Mouse (Mus musculus) liver, adult 2 months (tissue): ENCODE data around the gene Fam3c. TPM values are rescaled to one million over a fixed set of nuclear protein-coding genes. Genes with fewer than 3 reads are reported as not detected.

ENCODE experiments used
- DNase-seq: peaks from one replicate; pipeline ENCODE4 v3.0.0-alpha.2; 2011; ENCODE audit warnings: low read depth, low spot score; ENCODE audit errors: extremely low read depth
- H3K27ac ChIP-seq: fragments of 200-500 bp; replicated peaks from 2 replicates; pipeline ENCODE4 v1.5.1; 2012; ENCODE audit warnings: low read depth, mild to moderate bottlenecking, control low read depth, inconsistent platforms, low read length; ENCODE audit not compliant: insufficient read depth
- H3K27me3 ChIP-seq: fragments of 200-500 bp; 2 replicates; pipeline ENCODE4 v1.6.1; 2012; ENCODE audit warnings: mild to moderate bottlenecking, moderate library complexity, low read length, inconsistent platforms; ENCODE audit not compliant: control insufficient read depth, insufficient read depth
- H3K36me3 ChIP-seq: fragments of 200-500 bp; 2 replicates; pipeline ENCODE4 v1.6.1; 2012; ENCODE audit warnings: low read length, inconsistent platforms; ENCODE audit not compliant: control insufficient read depth, insufficient read depth
- H3K4me1 ChIP-seq: fragments of 200-500 bp; 2 replicates; pipeline ENCODE4 v1.6.1; 2011; ENCODE audit warnings: low read length; ENCODE audit not compliant: control insufficient read depth, insufficient read depth
- H3K4me3 ChIP-seq: fragments of 200-500 bp; 2 replicates; pipeline ENCODE4 v1.5.1; 2011; ENCODE audit warnings: low read depth, mild to moderate bottlenecking, control low read depth, low read length, moderate library complexity; ENCODE audit not compliant: insufficient read depth
- H3K79me2 ChIP-seq: fragments of 200-500 bp; 2 replicates; pipeline ENCODE4 v1.6.1; 2012; ENCODE audit warnings: inconsistent platforms, mild to moderate bottlenecking, low read length, moderate library complexity; ENCODE audit not compliant: control insufficient read depth, insufficient read depth
- H3K9ac ChIP-seq: fragments of 200-500 bp; 2 replicates; pipeline ENCODE4 v1.6.1; 2012; ENCODE audit warnings: low read depth, mild to moderate bottlenecking, control low read depth, inconsistent platforms, low read length
- CTCF ChIP-seq: fragments of 200-500 bp; IDR thresholded peaks from 2 replicates; pipeline ENCODE4 v1.5.1; 2011; ENCODE audit warnings: low read depth, low read length, control low read depth
- POLR2A ChIP-seq: fragments of 200-500 bp; IDR thresholded peaks from 2 replicates; pipeline ENCODE4 v1.6.1; 2011; ENCODE audit warnings: low read length, control low read depth; ENCODE audit not compliant: insufficient read depth; ENCODE audit errors: extremely low read depth
- WGBS: fragments of 180-500 bp; shearing (Covaris S2); methylation state at CpG from one replicate; pipeline ENCODE4 v1.1.7; 2018; 5-methylcytosine and 5-hydroxymethylcytosine counted together
- polyA plus RNA-seq: library from polyadenylated mRNA; depleted of rRNA; stranded (reverse); fragments of >200 nt; gene quantifications from 2 replicates; pipeline ENCODE4 v1.2.3, GENCODE M21; 2012
- total RNA-seq: library from RNA; depleted of rRNA; stranded (reverse); fragments of >200 nt; gene quantifications from 2 replicates; pipeline ENCODE4 v1.2.3, GENCODE M21; 2014

Fam3c gene
- total and polyA plus RNA-seq, 2 experiments: 3.1 to 34.5 TPM

- Histone ChIP-seq H3K27me3 (no peaks in the 10 kb centered on the region), H3K27ac (no peak overlapping the region), H3K9ac (no peak overlapping the region), H3K79me2 (no peaks in the 10 kb centered on the region), H3K4me1 (no peaks in the 10 kb centered on the region; the same call in 1 of the 2 replicates), H3K36me3 (no peaks in the 10 kb centered on the region; the same call in 1 of the 2 replicates), H3K4me3 (no peak overlapping the region)
- DNase-seq: no peak
- TF ChIP-seq POLR2A: no peak
- TF ChIP-seq CTCF: no peak
- WGBS: 76% methylated on average over 14 of the region's 14 CpGs
Measured at GRCm38 (mm10) chr6:22298059-22298458, 58.0 kb downstream of the Fam3c start.

GRCm38 (mm10) chr6:22297028-22297427, 59.0 kb downstream of the Fam3c start:
- no peak for DNase-seq
- H3K4me3 ChIP-seq: no peak overlapping the region
- H3K79me2 ChIP-seq: no peaks in the 10 kb centered on the region
- no peak overlapping the region for H3K27ac ChIP-seq
- H3K27me3 ChIP-seq: no peaks in the 10 kb centered on the region
- WGBS: 88% methylated on average over 6 of the region's 6 CpGs
- no peaks in the 10 kb centered on the region; the same call in 1 of the 2 replicates for H3K4me1 ChIP-seq
- no peak overlapping the region for H3K9ac ChIP-seq
- no peaks in the 10 kb centered on the region for H3K36me3 ChIP-seq
- TF ChIP-seq POLR2A: no peak
- TF ChIP-seq CTCF: no peak

- no peaks in the 10 kb centered on the region for H3K36me3 ChIP-seq
- 71% methylated on average over 3 of the region's 3 CpGs for WGBS
- H3K27ac ChIP-seq: no peak overlapping the region
- H3K79me2 ChIP-seq: no peaks in the 10 kb centered on the region
- DNase-seq: no peak
- peaks cover 4% of the 10 kb centered on the region; the same call in 1 of the 2 replicates for H3K27me3 ChIP-seq
- TF ChIP-seq CTCF: no peak
- no peak for TF ChIP-seq POLR2A
- no peak overlapping the region for H3K9ac ChIP-seq
- H3K4me3 ChIP-seq: no peak overlapping the region
- H3K4me1 ChIP-seq: no peaks in the 10 kb centered on the region
Measured at GRCm38 (mm10) chr6:22293922-22294321, 62.1 kb downstream of the Fam3c start.

GRCm38 (mm10) chr6:22292056-22292455, 64.0 kb downstream of the Fam3c start:
- Histone ChIP-seq H3K36me3 (no peaks in the 10 kb centered on the region), H3K27ac (no peak overlapping the region), H3K9ac (no peak overlapping the region), H3K79me2 (no peaks in the 10 kb centered on the region), H3K27me3 (peaks cover 14% of the 10 kb centered on the region; the same call in 1 of the 2 replicates), H3K4me3 (no peak overlapping the region), H3K4me1 (no peaks in the 10 kb centered on the region)
- no peak for TF ChIP-seq CTCF
- TF ChIP-seq POLR2A: no peak
- DNase-seq: no peak
- 66% methylated on average over 4 of the region's 4 CpGs for WGBS

- no peak overlapping the region for H3K27ac ChIP-seq
- peaks cover 14% of the 10 kb centered on the region; the same call in 1 of the 2 replicates for H3K27me3 ChIP-seq
- no peak overlapping the region for H3K9ac ChIP-seq
- 78% methylated on average over 8 of the region's 8 CpGs for WGBS
- H3K36me3 ChIP-seq: no peaks in the 10 kb centered on the region
- DNase-seq: no peak
- H3K79me2 ChIP-seq: no peaks in the 10 kb centered on the region
- no peak overlapping the region for H3K4me3 ChIP-seq
- H3K4me1 ChIP-seq: no peaks in the 10 kb centered on the region
- TF ChIP-seq CTCF (no peak), POLR2A (no peak)
Measured at GRCm38 (mm10) chr6:22290790-22291189, 65.3 kb downstream of the Fam3c start.

GRCm38 (mm10) chr6:22289461-22290021, 66.5 kb downstream of the Fam3c start:
- no peak for DNase-seq
- H3K4me1 ChIP-seq: no peaks in the 10 kb centered on the region
- no peaks in the 10 kb centered on the region for H3K79me2 ChIP-seq
- no peak overlapping the region for H3K4me3 ChIP-seq
- H3K27me3 ChIP-seq: peaks cover 14% of the 10 kb centered on the region; the same call in 1 of the 2 replicates
- no peak overlapping the region for H3K9ac ChIP-seq
- H3K27ac ChIP-seq: no peak overlapping the region
- no peak for TF ChIP-seq POLR2A
- no peak for TF ChIP-seq CTCF
- H3K36me3 ChIP-seq: no peaks in the 10 kb centered on the region
- 8% methylated on average over 21 of the region's 21 CpGs for WGBS
